8 mouse cellular contexts compared by ENCODE assay signal in the genomic region with DNA sequence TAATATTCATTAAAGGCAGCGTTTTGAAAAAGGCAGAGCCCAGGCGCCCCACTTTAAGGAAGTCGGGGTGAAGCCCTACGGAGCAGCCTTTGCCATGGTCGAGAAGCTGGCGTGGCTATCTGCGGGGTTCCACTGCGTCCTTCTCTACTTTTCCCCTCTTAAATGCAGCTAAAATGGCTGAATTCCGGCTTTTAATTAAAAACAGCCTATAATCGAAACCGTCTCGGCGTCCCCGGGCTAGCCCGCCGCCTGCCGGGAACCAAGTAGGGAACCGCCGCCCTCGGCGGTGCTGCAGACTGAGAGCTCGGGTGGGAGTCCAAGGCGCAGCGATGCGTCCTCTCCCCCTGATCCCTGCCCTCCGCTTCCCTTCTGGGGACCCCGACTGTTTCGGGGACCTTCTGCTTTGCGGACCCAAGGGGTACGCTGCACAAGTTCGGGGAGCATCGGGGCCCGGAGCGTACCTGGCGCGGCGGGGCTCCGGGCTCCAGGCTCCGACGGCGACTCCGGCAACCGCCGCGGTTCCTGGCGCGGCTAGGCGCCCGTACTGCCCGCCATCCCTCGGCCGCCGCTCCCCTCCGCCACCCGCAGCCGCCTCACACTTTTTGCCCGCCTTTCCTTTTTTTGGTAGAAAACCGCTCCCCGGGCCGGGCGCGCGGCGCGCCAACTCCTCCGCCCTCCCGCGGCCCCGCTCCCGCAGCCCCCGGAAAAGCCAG. TPM values are rescaled to one million over a fixed set of nuclear protein-coding genes. Genes with fewer than 3 reads are reported as not detected.
A peak's percentile ranks its signal among the peaks of the same experiment; 100 is the strongest.
DNase-seq lines count a peak whose midpoint lies in the region; TF ChIP-seq lines count a peak whose summit lies in the region.

No protein-coding gene starts in this region.

- H3K4me1 ChIP-seq in cortical plate, adult 2 months (ENCODE audit: control insufficient read depth, insufficient read depth, low read length), result peaks cover 5% of the 10 kb centered on the region; the same call in 1 of the 2 replicates

- no peak for TF ChIP-seq POLR2A in cortical plate, adult 2 months (IDR thresholded peaks at IDR 0.05; ENCODE audit: extremely low read depth, insufficient read depth, low read length)

- peak overlapping the region; percentile 99 for H3K27ac ChIP-seq in cortical plate, adult 2 months (ENCODE audit: insufficient read depth, low read length)

- peak overlapping the region; percentile 95 for H3K4me3 ChIP-seq in cortical plate, adult 2 months (ENCODE audit: insufficient read depth, low read length)

- no peak for TF ChIP-seq CTCF in cortical plate, adult 2 months (IDR thresholded peaks at IDR 0.05; ENCODE audit: extremely low read depth, insufficient read depth, low read length)

- DNase-seq in layer of hippocampus, adult 11-12 months (ENCODE audit: low spot score), result peak; percentile 65
- no peak for DNase-seq in layer of hippocampus, adult 9-10 months (ENCODE audit: low spot score)
- peak; percentile 66 to 71 for DNase-seq in heart, adult 9 months (ENCODE audit: low spot score in 2 of 2)
- peak; percentile 60 for DNase-seq in kidney, adult 9 months
- DNase-seq in liver, result peak; percentile 39
- DNase-seq in naive thymus-derived CD4-positive, alpha-beta T cell, adult 2 months (ENCODE audit: low read depth), result peak; percentile 60
- peak; percentile 84 for DNase-seq in testis, postnatal 10 days (ENCODE audit: low spot score)

RNA-seq across cellular contexts. Expression of a gene that starts 0.5 kb away (rescaled TPM):
- polyA plus RNA-seq in cortical plate, adult 2 months (2012; rRNA removed), result 29.6 and 31.7 TPM in 2 replicates
